Mouse (Mus musculus) C3H10T1/2 (cell line): Measurements from ENCODE around the gene Treml4. TPM values are rescaled to one million over a fixed set of nuclear protein-coding genes. Genes with fewer than 3 reads are reported as not detected.

Experiments
- polyA plus RNA-seq, 2 experiments: library from polyadenylated mRNA; unstranded; fragments of >200 nt; fragmentation: generic; extraction: Trizol; gene quantifications; one replicate each; pipeline ENCODE4 v1.2.1; 2012; ENCODE audit warnings: missing spikeins in 2 of 2

The Treml4 gene
- not detected for polyA plus RNA-seq

DNA sequence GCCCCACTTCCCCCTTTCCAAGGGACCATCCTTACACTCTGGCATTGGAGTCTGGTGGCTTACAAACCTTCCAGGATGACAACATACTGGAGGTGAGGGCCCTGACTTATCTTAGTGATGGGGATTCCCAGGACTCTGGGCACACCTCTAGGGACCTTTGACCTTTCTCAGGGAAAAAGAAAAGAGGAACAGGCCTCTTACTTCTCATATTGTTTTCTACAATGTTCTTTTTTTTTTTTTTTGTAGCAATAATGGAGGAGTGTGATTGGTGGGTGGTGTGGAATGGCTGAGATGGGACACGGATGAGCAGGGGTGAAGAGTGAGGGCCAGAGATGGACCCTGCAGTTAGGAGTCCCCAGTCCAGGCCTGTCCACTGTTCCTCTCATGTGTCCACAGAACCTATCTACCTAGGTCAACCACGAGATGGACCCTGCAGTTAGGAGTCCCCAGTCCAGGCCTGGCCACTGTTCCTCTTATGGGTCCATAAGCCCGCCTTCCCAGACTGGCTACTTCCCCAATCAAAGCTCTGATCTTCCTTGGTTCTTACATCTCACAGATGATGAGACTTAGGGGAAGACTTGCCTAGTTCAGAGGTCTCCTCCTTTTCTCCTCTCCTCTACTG is at the start of gene Treml4:
Treml4 (plus strand) TSS at position 555 of the 622 bp plus-strand sequence.

DNA sequence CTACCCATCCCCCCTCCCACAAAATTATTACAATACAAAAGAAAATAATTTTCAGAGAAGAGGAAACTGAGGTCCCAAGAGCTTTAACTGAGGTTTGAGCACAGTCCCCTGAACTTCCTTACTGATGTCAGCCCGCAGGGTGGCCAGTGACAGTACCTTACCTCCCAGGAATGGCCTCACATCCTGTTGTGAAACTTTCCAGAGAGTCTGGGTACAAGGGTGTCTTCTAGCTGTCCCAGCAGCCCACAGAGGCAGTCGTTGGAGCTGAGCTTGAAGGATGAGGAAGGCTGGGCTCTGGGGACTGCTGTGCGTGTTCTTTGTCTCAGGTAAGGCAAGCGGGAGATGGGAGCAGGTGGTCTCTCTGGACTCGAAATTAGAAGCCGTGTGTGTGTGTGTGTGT is 31.6 kb upstream of the Treml4 start, which contains the start of gene Trem1:
Trem1 (plus strand) TSS at position 251 of the 400 bp plus-strand sequence.

DNA sequence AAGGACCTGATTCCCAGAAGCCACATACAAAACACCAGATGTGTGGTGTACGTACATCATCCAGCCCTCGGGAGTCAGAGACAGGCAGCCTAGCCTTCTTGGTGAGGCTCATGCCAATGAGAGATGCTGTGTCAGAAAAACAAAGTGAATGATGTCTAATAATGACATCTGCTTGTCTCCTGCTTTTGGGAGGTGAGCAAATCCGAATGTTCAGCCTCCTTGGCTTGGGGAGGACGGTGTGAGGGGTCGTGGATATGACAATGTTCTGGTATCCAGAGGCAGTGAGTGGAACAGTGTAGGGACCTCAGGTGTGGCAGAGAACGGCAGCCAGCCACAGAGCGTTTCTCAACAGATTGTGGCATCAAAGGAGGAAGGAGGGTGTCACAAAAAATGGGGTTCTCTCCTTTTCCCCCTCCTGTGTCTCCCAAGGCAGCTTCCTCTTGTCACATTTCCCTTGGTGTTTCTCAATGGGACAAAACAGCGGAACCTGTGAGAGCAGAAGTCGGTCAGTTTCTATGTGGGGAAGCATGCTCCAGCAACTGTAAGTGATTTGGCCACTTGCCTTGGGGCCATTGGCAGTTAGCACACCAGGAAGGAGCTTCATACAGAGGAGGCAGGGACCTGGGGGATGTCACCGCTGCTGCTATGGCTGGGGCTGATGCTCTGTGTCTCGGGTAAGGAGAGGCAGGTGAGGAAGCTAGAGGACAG is 16.7 kb upstream of the Treml4 start, which contains the start of gene Trem3:
Trem3 (plus strand) TSS at position 557 of the 708 bp plus-strand sequence.

DNA sequence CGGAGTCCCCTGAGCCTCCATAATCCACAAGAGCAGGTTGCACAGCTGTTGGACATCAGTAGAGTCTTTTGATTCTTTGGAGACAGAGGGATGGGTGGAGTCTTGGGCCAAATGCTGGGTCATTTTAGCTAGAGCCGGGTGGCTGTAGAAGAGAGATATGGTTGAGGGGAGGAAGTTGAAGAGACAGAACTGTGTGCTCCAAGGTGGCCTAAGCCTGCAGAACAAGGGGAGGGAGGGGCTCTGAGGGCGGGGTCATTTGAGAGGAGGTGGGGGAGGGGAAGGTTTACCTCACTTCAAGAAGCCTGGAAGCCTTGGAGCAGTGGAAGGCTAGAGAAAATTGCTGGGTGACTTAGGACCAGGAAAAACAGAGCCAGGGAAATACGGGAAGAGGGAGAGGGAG is 35.1 kb downstream of the Treml4 start, which contains the start of gene Treml2:
Treml2 (plus strand) TSS at position 296 of the 400 bp plus-strand sequence.

DNA sequence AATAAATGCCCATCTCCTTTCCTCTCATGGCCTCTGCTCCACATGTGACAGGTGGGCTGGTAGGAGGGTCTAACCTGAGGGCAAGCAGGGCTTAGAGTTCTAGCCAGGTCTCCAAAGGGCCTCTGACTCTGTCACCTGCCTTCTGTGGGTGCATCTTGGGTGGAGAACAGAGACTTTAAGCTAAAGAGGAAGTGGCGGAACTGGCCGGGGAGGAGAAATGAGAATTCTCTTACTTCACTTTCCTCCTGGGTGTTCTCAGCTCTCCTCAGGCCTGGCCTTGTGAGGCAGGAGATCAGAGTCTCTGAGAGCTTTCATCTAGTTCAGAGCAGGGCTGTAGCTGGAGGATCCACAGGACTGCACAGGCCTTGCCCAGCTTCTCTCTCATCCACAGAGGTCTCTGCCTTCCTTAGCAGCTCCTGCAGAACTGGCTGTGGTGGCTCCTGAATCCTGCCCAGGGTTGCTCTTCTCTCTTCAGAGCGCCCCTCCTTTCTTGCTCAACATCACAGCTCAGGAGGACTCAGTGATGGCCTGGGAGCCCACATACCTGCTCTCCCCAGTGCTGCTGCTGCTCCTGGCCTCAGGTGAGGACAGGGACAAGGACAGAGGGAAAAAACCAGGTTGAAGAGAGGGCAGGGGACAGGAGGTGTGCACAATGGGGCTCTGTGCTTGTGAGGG is 51.9 kb downstream of the Treml4 start, which contains the start of gene B430306N03Rik:
B430306N03Rik (plus strand) TSS at position 237 of the 675 bp plus-strand sequence.

Other genes with a start within 250 kb of the Treml4 start
- not detected for gene 1700122O11Rik, start 226.0 kb upstream of the Treml4 start, polyA plus RNA-seq
- gene 1700067P10Rik, start 175.0 kb upstream of the Treml4 start, polyA plus RNA-seq = not detected
- gene 9830107B12Rik, start 118.0 kb upstream of the Treml4 start, polyA plus RNA-seq = not detected
- not detected for gene A530064D06Rik, start 97.0 kb upstream of the Treml4 start, polyA plus RNA-seq
- gene Trem1, start 31.5 kb upstream of the Treml4 start, polyA plus RNA-seq = not detected
- gene Trem3, start 16.5 kb upstream of the Treml4 start, polyA plus RNA-seq = not detected
- not detected for gene Treml2, start 35.2 kb downstream of the Treml4 start, polyA plus RNA-seq
- not detected for gene B430306N03Rik, start 51.8 kb downstream of the Treml4 start, polyA plus RNA-seq
- gene Trem2, start 82.1 kb downstream of the Treml4 start, polyA plus RNA-seq = under 1 TPM; 0.06 to 0.30 TPM
- not detected for gene Treml1, start 95.6 kb downstream of the Treml4 start, polyA plus RNA-seq
- gene Nfya, start 145.6 kb downstream of the Treml4 start, polyA plus RNA-seq = 10 to 100 TPM in 1 of 2 experiments, 1 to 10 TPM in 1; 3.0 to 19.5 TPM
- 10 to 100 TPM in 1 of 2 experiments, 1 to 10 TPM in 1; 2.8 to 13.3 TPM for gene Oard1, start 145.7 kb downstream of the Treml4 start, polyA plus RNA-seq
- under 1 TPM in 1 of 2 experiments, not detected in 1; 0.04 TPM for gene Apobec2, start 168.6 kb downstream of the Treml4 start, polyA plus RNA-seq
- gene Tspo2, start 187.2 kb downstream of the Treml4 start, polyA plus RNA-seq = not detected
- gene Unc5cl, start 190.6 kb downstream of the Treml4 start, polyA plus RNA-seq = not detected